Mouse (Mus musculus) kidney, adult 2 months (tissue): ENCODE data around the gene Ahcyl2.

ENCODE experiments used
- CTCF ChIP-seq: fragments of 200-500 bp; conservative IDR thresholded peaks from 2 replicates; pipeline ENCODE4 v1.5.1; 2011; ENCODE audit warnings: low read depth, mild to moderate bottlenecking, control low read depth, low read length, moderate library complexity, mixed read lengths; ENCODE audit not compliant: insufficient read depth, insufficient read length
- POLR2A ChIP-seq: fragments of 200-500 bp; IDR thresholded peaks from one replicate; pipeline ENCODE4 v1.6.1; 2011; ENCODE audit warnings: low read depth, low read length, control low read depth

- TF ChIP-seq CTCF (no peak), POLR2A (no peak)
Measured at GRCm38 (mm10) chr6:29828574-29829234, 60.9 kb downstream of the Ahcyl2 start.
